Mouse (Mus musculus) liver, adult 2 months (tissue): ENCODE results near the gene Ltb. TPM values are rescaled to one million over a fixed set of nuclear protein-coding genes. Genes with fewer than 3 reads are reported as not detected.

Experiments
- DNase-seq: peaks from one replicate; pipeline ENCODE4 v3.0.0-alpha.2; 2011; ENCODE audit warnings: low read depth, low spot score; ENCODE audit errors: extremely low read depth
- H3K27ac ChIP-seq: fragments of 200-500 bp; replicated peaks from 2 replicates; pipeline ENCODE4 v1.5.1; 2012; ENCODE audit warnings: low read depth, mild to moderate bottlenecking, control low read depth, inconsistent platforms, low read length; ENCODE audit not compliant: insufficient read depth
- H3K27me3 ChIP-seq: fragments of 200-500 bp; 2 replicates; pipeline ENCODE4 v1.6.1; 2012; ENCODE audit warnings: mild to moderate bottlenecking, moderate library complexity, low read length, inconsistent platforms; ENCODE audit not compliant: control insufficient read depth, insufficient read depth
- H3K36me3 ChIP-seq: fragments of 200-500 bp; 2 replicates; pipeline ENCODE4 v1.6.1; 2012; ENCODE audit warnings: low read length, inconsistent platforms; ENCODE audit not compliant: control insufficient read depth, insufficient read depth
- H3K4me1 ChIP-seq: fragments of 200-500 bp; 2 replicates; pipeline ENCODE4 v1.6.1; 2011; ENCODE audit warnings: low read length; ENCODE audit not compliant: control insufficient read depth, insufficient read depth
- H3K4me3 ChIP-seq: fragments of 200-500 bp; 2 replicates; pipeline ENCODE4 v1.5.1; 2011; ENCODE audit warnings: low read depth, mild to moderate bottlenecking, control low read depth, low read length, moderate library complexity; ENCODE audit not compliant: insufficient read depth
- H3K79me2 ChIP-seq: fragments of 200-500 bp; 2 replicates; pipeline ENCODE4 v1.6.1; 2012; ENCODE audit warnings: inconsistent platforms, mild to moderate bottlenecking, low read length, moderate library complexity; ENCODE audit not compliant: control insufficient read depth, insufficient read depth
- H3K9ac ChIP-seq: fragments of 200-500 bp; 2 replicates; pipeline ENCODE4 v1.6.1; 2012; ENCODE audit warnings: low read depth, mild to moderate bottlenecking, control low read depth, inconsistent platforms, low read length
- CTCF ChIP-seq: fragments of 200-500 bp; IDR thresholded peaks from 2 replicates; pipeline ENCODE4 v1.5.1; 2011; ENCODE audit warnings: low read depth, low read length, control low read depth
- POLR2A ChIP-seq: fragments of 200-500 bp; IDR thresholded peaks from 2 replicates; pipeline ENCODE4 v1.6.1; 2011; ENCODE audit warnings: low read length, control low read depth; ENCODE audit not compliant: insufficient read depth; ENCODE audit errors: extremely low read depth
- WGBS: fragments of 180-500 bp; shearing (Covaris S2); methylation state at CpG from one replicate; pipeline ENCODE4 v1.1.7; 2018; 5-methylcytosine and 5-hydroxymethylcytosine counted together
- polyA plus RNA-seq: library from polyadenylated mRNA; depleted of rRNA; stranded (reverse); fragments of >200 nt; gene quantifications from 2 replicates; pipeline ENCODE4 v1.2.3, GENCODE M21; 2012
- total RNA-seq: library from RNA; depleted of rRNA; stranded (reverse); fragments of >200 nt; gene quantifications from 2 replicates; pipeline ENCODE4 v1.2.3, GENCODE M21; 2014

The Ltb gene
- total and polyA plus RNA-seq, 2 experiments = 1.8 to 4.7 TPM

- no peak overlapping the region for H3K27ac ChIP-seq
- peaks cover 12% of the 10 kb centered on the region; the same call in 1 of the 2 replicates for H3K79me2 ChIP-seq
- H3K36me3 ChIP-seq = no peaks in the 10 kb centered on the region
- no peak overlapping the region for H3K9ac ChIP-seq
- TF ChIP-seq POLR2A (no peak), CTCF (no peak)
- WGBS = 84% methylated on average over 7 of the region's 7 CpGs
- no peak overlapping the region for H3K4me3 ChIP-seq
- peaks cover 5% of the 10 kb centered on the region for H3K4me1 ChIP-seq
- DNase-seq = no peak
- no peaks in the 10 kb centered on the region for H3K27me3 ChIP-seq
Observed at GRCm38 (mm10) chr17:35167794-35168193, 26.4 kb upstream of the Ltb start.

- DNase-seq = peak; percentile 57
- TF ChIP-seq CTCF = no peak
- no peak for TF ChIP-seq POLR2A
- no peak overlapping the region for H3K9ac ChIP-seq
Observed at GRCm38 (mm10) chr17:35168541-35169207, 25.6 kb upstream of the Ltb start.

GRCm38 (mm10) chr17:35172445-35173234 is 21.6 kb upstream of the Ltb start:
- Histone ChIP-seq H3K36me3 (no peaks in the 10 kb centered on the region), H3K27ac (peak overlapping the region; percentile 64), H3K4me3 (peak overlapping the region; percentile 61), H3K79me2 (no peaks in the 10 kb centered on the region), H3K27me3 (no peaks in the 10 kb centered on the region), H3K9ac (peak overlapping the region; percentile 70), H3K4me1 (no peaks in the 10 kb centered on the region)
- no peak for TF ChIP-seq CTCF
- TF ChIP-seq POLR2A = no peak
- WGBS = 78% methylated on average over 11 of the region's 11 CpGs
- no peak for DNase-seq

More at GRCm38 (mm10) chr17:35168541-35169207, 25.6 kb upstream of the Ltb start:
- Histone ChIP-seq H3K79me2 (peaks cover 9% of the 10 kb centered on the region; the same call in 1 of the 2 replicates), H3K4me3 (no peak overlapping the region), H3K27me3 (no peaks in the 10 kb centered on the region), H3K36me3 (no peaks in the 10 kb centered on the region), H3K4me1 (peaks cover 3% of the 10 kb centered on the region), H3K27ac (no peak overlapping the region)
- 18% methylated on average over 4 of the region's 4 CpGs for WGBS

- TF ChIP-seq POLR2A (no peak), CTCF (no peak)
- Histone ChIP-seq H3K36me3 (no peaks in the 10 kb centered on the region), H3K79me2 (no peaks in the 10 kb centered on the region), H3K4me1 (no peaks in the 10 kb centered on the region), H3K4me3 (no peak overlapping the region), H3K27ac (peak overlapping the region; percentile 55), H3K9ac (no peak overlapping the region), H3K27me3 (no peaks in the 10 kb centered on the region)
- DNase-seq = no peak
- WGBS = 82% methylated on average over 3 of the region's 3 CpGs
Observed at GRCm38 (mm10) chr17:35173329-35173728, 20.9 kb upstream of the Ltb start.

- 67% methylated on average over 8 of the region's 8 CpGs for WGBS
- Histone ChIP-seq H3K27ac (peak overlapping the region; percentile 31; the same call in 1 of the 2 replicates), H3K79me2 (no peaks in the 10 kb centered on the region), H3K4me1 (no peaks in the 10 kb centered on the region), H3K9ac (no peak overlapping the region), H3K27me3 (no peaks in the 10 kb centered on the region), H3K36me3 (no peaks in the 10 kb centered on the region), H3K4me3 (no peak overlapping the region)
- no peak for TF ChIP-seq CTCF
- TF ChIP-seq POLR2A = no peak
- DNase-seq = no peak
Observed at GRCm38 (mm10) chr17:35174201-35174977, 19.9 kb upstream of the Ltb start.
